Mouse (Mus musculus): ENCODE data around the gene Sac3d1.
"Not testable (repeated sequence)": the region's sequence is repeated elsewhere in the genome, so short reads cannot be mapped to it uniquely, and the experiment has no call there.

Gene Sac3d1

DNA sequence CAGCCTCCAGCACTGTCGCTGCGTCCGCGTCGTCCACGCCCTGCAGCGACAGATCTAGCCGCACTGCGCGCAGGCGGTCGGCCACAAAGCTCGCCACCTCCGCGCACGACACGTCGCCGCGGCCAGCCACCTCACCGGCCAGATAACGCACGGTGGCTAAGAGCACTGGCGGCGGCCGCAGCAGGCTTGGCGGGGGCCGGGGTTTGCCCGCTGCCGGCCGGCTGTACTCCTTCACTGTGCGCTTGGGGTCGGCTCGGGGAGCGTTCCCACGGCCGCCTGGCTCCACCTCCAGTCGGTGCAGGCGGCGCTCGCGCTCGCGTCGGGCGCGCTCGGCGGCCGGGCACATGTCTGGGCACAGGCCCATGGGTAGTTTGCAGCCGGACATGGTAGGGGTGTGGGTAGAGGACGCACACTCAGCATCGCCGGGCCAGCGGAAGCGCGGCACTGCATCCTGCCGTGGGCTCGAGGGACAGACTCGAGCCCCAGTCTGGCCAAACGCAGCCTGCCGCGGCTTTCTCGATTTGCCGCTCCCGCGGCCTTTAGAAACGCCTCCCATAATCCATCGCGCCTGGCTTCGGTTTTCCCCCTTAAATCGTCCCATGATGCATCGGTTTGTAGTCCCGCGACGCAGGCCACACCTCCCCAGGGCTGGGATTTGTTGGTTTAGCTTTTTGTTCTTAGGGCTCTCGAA, at the start of gene Sac3d1:
Gene Sac3d1 (minus strand): TSS at position 665 of the 691 bp plus-strand sequence.
- DNase-seq (ENCODE audit: low read depth, low spot score) = peak; percentile 82

- DNase-seq (ENCODE audit: low read depth, low spot score) = peak; percentile 24
Observed at GRCm38 (mm10) chr19:6166750-6167149, 48.3 kb upstream of the Sac3d1 start.

DNA sequence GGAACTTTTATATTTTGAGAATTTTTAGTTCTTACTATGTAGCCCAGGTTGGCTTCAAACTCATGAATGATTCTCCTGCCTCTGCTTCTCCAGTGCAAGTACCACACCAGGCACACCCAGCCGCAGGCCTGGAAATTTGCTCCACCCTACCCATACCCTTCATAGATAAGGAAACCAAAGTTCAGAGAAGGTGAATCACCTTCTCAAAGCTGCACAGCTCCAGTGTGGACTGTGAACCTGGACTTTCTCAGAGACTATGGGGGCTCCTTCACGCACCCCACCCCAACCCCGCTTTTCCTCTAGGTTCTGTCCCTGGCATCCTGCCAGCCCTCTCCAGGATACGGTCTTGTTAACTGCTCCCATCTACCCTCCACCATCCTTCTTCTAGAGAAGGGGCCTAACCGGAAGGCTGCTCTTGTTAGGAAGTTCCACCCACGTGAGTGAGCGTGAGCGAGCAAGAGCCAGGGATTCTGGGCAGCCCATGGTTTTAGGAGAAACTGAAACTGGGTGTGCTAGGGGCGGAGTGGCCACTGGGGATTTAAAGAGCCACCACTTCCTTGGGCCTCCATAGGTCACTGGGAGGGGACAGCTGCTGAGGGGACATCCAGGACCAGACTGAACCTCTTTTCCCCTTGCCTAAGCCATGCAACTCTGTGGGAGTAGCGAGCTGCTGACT, 45.6 kb upstream of the Sac3d1 start:
- DNase-seq (ENCODE audit: low read depth, low spot score) = no peak

GRCm38 (mm10) chr19:6157220-6157619, 38.8 kb upstream of the Sac3d1 start:
- no peak for DNase-seq (ENCODE audit: low read depth, low spot score)

- no peak for DNase-seq (ENCODE audit: low read depth, low spot score)
Observed at GRCm38 (mm10) chr19:6156372-6156771, 37.9 kb upstream of the Sac3d1 start.

- no peak for DNase-seq (ENCODE audit: low read depth, low spot score)
Observed at GRCm38 (mm10) chr19:6155174-6155573, 36.7 kb upstream of the Sac3d1 start.

DNA sequence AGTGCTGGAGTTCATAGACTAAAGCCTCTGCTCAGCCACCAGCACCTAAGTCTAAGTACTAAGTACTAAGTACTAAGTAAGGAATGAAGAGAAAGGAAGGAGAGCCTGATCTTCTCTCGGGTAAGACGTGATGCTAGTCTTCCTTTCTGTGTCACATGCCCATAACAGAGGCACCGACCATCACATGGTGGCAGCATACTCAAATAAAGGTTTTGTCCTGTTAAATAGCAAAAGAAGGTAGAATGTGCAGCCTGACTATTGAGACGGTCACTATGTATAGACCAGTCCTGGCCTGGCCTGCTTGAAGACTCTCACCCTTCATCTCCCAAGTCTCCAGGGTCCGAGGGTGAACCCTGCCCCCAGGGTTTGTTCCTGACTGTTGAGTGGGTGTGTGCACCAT, 26.4 kb upstream of the Sac3d1 start:
- no peak for DNase-seq (ENCODE audit: low read depth, low spot score)

DNA sequence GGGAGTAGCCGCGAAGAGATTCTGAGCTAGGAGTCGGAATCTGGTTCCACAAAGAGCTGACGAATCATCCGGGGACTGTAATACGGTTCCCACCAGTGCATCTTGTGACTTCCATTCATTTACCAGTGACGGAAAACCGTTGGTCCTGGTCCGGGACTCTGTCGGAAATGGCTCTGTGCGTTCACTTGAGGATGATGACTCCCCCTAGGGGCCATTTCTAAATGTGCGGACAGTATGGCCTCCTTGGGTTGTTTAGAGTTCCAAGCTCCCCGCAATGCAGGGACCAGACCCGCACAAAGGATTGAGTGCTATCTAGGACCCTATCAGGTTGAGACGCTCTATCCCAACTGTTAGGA, 22.9 kb upstream of the Sac3d1 start, which contains the start of gene Arl2:
Gene Arl2 (minus strand): TSS at position 155 of the 356 bp plus-strand sequence.
- peak; percentile 84 for DNase-seq (ENCODE audit: low read depth, low spot score)

DNA sequence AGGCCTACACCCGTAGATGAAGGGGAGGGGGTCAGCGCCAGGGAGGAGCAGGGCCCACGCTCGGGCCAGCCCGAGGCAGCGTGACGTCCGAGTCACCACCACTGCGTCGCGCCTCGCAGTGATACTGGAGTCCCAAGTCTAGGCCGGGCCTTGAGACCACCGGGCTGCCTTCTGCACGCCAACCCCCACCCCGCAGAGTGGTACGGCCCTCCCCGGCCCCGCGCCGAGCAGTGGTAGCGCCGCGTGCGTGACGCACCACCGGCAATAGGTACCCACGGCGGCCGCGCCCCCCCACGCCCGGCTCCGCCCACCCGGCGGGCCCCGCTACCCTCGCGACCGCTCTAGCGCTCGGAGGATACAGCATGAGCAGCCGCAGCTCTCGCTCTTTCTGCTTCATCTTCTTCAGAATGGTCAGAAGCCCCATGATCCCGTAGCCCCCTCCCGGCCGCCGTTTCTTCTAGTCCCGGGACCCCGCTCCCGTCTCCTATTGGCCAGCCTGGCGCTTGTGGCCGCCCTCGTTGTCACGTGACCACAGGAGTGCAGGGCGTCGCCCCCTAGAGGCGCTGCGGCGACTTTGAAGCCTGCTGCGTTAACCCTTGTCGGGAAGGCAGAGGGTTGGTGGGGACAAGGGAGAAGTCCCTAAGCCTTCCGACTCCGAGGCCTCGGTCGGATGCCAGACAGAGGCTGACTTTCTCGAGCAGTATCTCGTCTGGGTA, 22.4 kb upstream of the Sac3d1 start, which contains the start of gene Batf2:
Gene Batf2 (plus strand): TSS at position 306 of the 716 bp plus-strand sequence.
- DNase-seq (ENCODE audit: low read depth, low spot score) = peak; percentile 93

DNA sequence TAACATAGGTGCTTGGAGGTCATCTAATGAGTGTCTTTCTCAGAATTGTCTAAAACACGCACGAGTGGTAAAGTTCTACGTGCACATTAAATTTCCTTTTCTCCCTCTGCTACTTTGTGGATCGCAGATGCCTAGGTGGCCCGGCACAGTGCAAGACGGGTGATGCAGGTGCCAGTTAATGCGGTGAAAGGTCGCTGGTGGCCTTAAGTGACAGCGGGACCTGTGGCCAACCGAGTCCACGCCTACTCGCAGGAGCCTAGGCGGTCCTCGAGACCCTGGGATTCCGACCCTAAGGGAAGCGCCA, 21.9 kb upstream of the Sac3d1 start:
- DNase-seq (ENCODE audit: low read depth, low spot score) = no peak

DNA sequence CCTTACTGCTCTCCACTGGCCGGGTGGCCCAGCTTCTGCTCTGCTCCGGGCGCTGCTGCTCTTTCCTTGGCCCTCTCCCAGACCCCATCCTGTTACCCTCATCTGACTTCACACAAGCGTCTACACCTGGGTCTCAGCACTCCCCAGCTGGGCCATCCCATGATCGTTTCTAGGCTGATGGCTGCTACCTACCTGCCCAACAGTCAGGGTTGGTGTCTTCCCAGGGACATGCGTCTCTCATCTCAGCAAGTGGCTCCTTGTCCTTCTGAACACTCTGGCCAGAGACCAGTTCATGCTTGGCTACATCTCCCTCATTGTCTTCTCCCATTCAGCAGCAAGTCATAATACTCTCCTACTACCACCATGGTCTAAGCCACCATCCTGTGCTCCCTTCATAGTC, 21.3 kb upstream of the Sac3d1 start:
- DNase-seq (ENCODE audit: low read depth, low spot score) = no peak

GRCm38 (mm10) chr19:6136397-6136796, 17.9 kb upstream of the Sac3d1 start:
- DNase-seq (ENCODE audit: low read depth, low spot score) = no peak

- not testable (repeated sequence) for DNase-seq (ENCODE audit: low read depth, low spot score)
Observed at GRCm38 (mm10) chr19:6133197-6133596, 14.7 kb upstream of the Sac3d1 start.

DNA sequence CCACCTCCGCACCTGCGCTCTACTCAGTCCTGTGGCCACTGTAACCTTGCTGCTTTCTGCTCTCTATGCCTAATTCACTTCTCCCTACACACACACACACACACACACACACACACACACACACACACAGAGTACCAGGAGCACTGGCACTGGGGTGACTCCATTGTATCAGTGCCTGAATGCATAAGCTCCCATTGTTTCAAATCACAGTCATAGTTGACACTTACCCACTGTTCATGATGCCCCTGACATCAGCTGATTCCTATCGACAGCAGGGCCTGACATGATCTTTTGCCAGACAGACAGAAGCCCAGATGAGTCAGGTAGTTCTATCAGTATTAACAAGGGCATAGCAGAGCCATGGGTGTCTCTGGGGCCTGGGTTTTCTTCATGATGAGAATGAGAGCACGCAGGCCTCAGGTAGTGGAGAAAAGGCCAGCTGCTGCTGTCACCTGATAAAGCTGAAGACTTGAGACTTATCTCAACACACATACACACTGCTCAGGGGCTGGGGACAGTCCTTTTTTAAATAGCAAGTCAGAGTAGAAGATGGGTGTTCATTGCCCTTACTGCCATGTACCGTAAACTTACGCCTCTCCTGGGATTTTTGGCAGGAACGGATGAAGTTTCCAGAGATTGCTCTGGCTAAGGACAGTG, 13.8 kb upstream of the Sac3d1 start:
- DNase-seq (ENCODE audit: low read depth, low spot score) = no peak

DNA sequence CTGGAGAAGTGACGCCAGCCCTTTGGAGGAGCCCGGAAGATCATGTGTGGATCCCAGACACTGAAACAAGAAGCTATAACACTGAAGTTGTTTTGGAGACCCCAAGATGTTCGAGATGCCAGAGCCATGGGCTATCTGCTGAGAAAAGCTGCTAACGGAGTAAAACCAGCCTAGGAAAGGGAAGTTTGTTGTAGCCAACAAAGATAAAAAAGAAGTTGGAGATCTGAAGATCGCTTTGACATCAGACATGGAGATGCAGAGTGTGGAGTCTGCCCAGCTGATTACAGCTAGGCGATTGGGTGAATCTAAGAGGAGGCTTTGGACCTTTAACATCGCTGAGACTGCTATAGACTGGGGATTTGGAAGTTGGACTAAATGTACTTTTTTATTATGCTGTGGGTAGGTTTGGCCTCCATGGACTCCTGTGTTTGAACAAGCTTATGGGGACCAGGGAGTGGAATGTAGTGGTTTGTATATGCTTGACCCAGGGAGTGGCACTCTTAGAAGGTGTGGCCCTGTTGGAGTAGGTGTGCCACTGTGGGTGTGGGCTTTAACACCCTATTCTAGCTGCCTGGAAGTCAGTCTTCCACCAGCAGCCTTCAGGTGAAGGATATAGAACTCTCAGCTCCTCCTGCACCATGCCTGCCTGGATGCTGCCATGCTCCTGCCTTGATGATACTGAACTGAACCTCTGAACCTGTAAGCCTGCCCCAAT, 12.1 kb upstream of the Sac3d1 start:
- not testable (repeated sequence) for DNase-seq (ENCODE audit: low read depth, low spot score)

GRCm38 (mm10) chr19:6127760-6128341, 9.4 kb upstream of the Sac3d1 start, which contains the start of gene Snx15:
TSS of gene Snx15 (minus strand) at chr19:6128304.
- peak; percentile 90 for DNase-seq (ENCODE audit: low read depth, low spot score)

DNA sequence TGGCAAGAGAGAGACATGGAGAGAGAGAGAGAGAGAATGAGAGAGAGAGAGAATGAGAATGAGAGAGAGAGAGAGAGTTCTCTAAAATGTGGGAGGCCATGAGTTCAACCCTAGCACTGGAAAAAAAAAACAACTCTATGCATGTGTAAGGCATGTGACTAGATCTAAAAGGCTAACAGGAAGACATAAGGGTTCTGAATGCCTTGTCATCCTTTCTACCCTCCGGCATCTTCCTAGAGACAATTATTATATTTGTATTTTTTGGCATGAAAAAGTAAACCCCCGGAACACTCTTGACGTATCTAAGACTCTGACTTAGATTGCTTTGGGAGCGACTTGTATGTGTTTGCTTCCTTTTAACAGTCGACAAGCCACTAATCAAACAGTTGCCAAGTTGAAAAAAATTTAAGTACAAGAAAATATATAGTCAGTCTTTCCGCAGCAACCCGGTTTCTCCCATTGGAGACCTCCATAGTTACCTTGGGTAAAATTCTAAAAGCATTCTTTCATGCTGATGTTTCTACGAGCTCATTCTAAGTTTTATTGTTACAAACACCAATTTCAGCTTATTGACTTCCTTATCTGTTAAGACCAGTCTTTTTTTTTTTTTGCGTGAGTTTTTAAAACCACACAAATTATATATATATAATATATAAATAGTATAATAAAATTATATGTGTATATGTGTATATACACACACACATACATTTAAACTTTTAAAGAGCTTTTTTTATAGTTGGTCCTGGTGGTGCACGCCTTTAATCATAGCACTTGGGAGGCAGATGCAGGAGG, 8.5 kb upstream of the Sac3d1 start:
- DNase-seq (ENCODE audit: low read depth, low spot score) = no peak

DNA sequence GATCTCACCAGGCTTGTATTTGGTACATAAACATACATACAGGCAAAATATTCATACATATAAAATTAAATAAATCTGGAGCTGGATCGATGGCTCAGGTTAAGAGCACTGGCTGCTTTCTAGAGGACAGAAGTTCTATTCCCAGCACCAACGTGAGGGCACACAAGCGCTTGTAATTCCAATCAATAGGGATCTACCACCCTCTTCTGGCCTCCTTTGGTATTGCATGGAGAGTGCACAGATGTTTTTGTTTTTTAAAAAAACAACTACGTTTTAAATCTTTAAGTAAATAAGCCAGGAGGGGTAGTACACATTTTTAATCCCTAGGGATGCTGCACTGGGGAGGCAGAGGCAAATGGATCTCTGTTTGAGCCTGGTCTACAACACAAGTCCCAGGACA, 7.8 kb upstream of the Sac3d1 start:
- peak; percentile 34 for DNase-seq (ENCODE audit: low read depth, low spot score)

DNA sequence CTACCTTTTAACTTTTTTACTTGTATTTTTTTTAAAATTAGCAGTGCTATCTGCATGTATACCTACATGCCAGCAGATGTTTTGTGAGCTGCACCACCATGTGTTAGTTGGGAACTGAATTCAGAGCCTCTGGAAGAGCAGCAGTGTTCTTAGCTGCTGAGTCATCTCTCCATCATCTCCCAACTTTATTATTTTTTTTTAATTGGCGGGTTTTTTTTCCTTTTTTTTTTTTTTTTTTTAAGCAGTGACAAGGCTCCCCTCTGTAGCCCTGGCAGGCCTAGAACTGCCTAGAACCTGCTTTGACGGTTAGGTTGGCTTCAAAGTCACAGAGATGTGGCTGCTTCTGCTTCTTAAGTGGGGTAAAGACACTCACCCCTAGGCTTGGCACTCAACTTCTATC, 6.4 kb upstream of the Sac3d1 start:
- DNase-seq (ENCODE audit: low read depth, low spot score) = no peak

GRCm38 (mm10) chr19:6123330-6123729, 4.9 kb upstream of the Sac3d1 start:
- DNase-seq (ENCODE audit: low read depth, low spot score) = no peak

Measured in WW6 (cell line).